Mouse (Mus musculus) cerebellum, adult 2 months (tissue): ENCODE results near the gene Ace3.

ENCODE experiments used
- CTCF ChIP-seq: fragments of 200-500 bp; IDR thresholded peaks from 2 replicates; pipeline ENCODE4 v1.5.1; 2011; ENCODE audit warnings: low read depth, mild to moderate bottlenecking, control low read depth, low read length, moderate library complexity, borderline replicate concordance; ENCODE audit not compliant: insufficient read depth
- POLR2A ChIP-seq: fragments of 200-500 bp; IDR thresholded peaks from 2 replicates; pipeline ENCODE4 v1.6.1; 2011; ENCODE audit warnings: low read length, control low read depth, borderline replicate concordance; ENCODE audit not compliant: insufficient read depth

GRCm38 (mm10) chr11:105989446-105989845, 5.0 kb upstream of the Ace3 start:
- TF ChIP-seq CTCF (no peak), POLR2A (no peak)
